Mouse (Mus musculus) erythroblast, embryonic 14.5 days (primary cell): Measurements from ENCODE around the gene 1700001C19Rik. TPM values are rescaled to one million over a fixed set of nuclear protein-coding genes. Genes with fewer than 3 reads are reported as not detected.

Experiments
- H3K27me3 ChIP-seq: 2 replicates; pipeline ENCODE4 v1.6.1; 2012; ENCODE audit warnings: inconsistent platforms; ENCODE audit not compliant: control insufficient read depth
- H3K36me3 ChIP-seq: 2 replicates; pipeline ENCODE4 v1.6.1; 2012; ENCODE audit warnings: mild to moderate bottlenecking, inconsistent platforms; ENCODE audit not compliant: control insufficient read depth
- H3K4me1 ChIP-seq: 2 replicates; pipeline ENCODE4 v1.6.1; 2012; ENCODE audit warnings: inconsistent platforms; ENCODE audit not compliant: control insufficient read depth
- H3K4me3 ChIP-seq: replicated peaks from 2 replicates; pipeline ENCODE3; 2012; ENCODE audit warnings: moderate library complexity, mild to moderate bottlenecking, inconsistent platforms
- H3K9me3 ChIP-seq: 2 replicates; pipeline ENCODE4 v1.6.1; 2012; ENCODE audit warnings: low read length, inconsistent platforms, mixed read lengths; ENCODE audit not compliant: control insufficient read depth
- GATA1 ChIP-seq: IDR thresholded peaks from 2 replicates; pipeline ENCODE4 v1.6.1; 2012; ENCODE audit warnings: low read length, inconsistent platforms, mixed read lengths
- TAL1 ChIP-seq: IDR thresholded peaks from 3 replicates; pipeline ENCODE4 v1.6.1; 2012; ENCODE audit warnings: low read length, inconsistent platforms, mixed read lengths
- polyA plus RNA-seq: library from polyadenylated mRNA; stranded (reverse); fragments of >175 nt; gene quantifications from 2 replicates; pipeline ENCODE4 v1.2.3, GENCODE M21; 2012

Gene 1700001C19Rik
- polyA plus RNA-seq, 1 experiment: not detected

- H3K4me3 ChIP-seq: no peak overlapping the region
- H3K4me1 ChIP-seq: no peaks in the 10 kb centered on the region
- H3K9me3 ChIP-seq: no peaks in the 10 kb centered on the region
- TF ChIP-seq GATA1 (no peak), TAL1 (no peak)
- peaks cover 83% of the 10 kb centered on the region for H3K36me3 ChIP-seq
- H3K27me3 ChIP-seq: no peaks in the 10 kb centered on the region
These were observed 60.3 kb downstream of the 1700001C19Rik start for GRCm38 (mm10) chr17:47376779-47377280.

GRCm38 (mm10) chr17:47373991-47374390 is 63.2 kb downstream of the 1700001C19Rik start:
- peaks cover 16% of the 10 kb centered on the region for H3K4me1 ChIP-seq
- no peaks in the 10 kb centered on the region for H3K27me3 ChIP-seq
- no peak overlapping the region for H3K4me3 ChIP-seq
- TF ChIP-seq TAL1: no peak
- TF ChIP-seq GATA1: no peak
- H3K9me3 ChIP-seq: no peaks in the 10 kb centered on the region
- H3K36me3 ChIP-seq: peaks cover 64% of the 10 kb centered on the region

- no peak overlapping the region for H3K4me3 ChIP-seq
- peaks cover 41% of the 10 kb centered on the region for H3K36me3 ChIP-seq
- TF ChIP-seq TAL1: no peak
- no peak for TF ChIP-seq GATA1
- H3K27me3 ChIP-seq: peaks cover 3% of the 10 kb centered on the region
- H3K4me1 ChIP-seq: peaks cover 22% of the 10 kb centered on the region
- H3K9me3 ChIP-seq: no peaks in the 10 kb centered on the region
These were observed 65.7 kb downstream of the 1700001C19Rik start for GRCm38 (mm10) chr17:47371451-47371850.

- no peaks in the 10 kb centered on the region for H3K9me3 ChIP-seq
- peaks cover 3% of the 10 kb centered on the region for H3K27me3 ChIP-seq
- H3K36me3 ChIP-seq: peaks cover 18% of the 10 kb centered on the region
- TF ChIP-seq GATA1: no peak
- no peak for TF ChIP-seq TAL1
- peaks cover 22% of the 10 kb centered on the region for H3K4me1 ChIP-seq
- H3K4me3 ChIP-seq: peak overlapping the region; percentile 91
These were observed 68.1 kb downstream of the 1700001C19Rik start for GRCm38 (mm10) chr17:47369087-47369443.

GRCm38 (mm10) chr17:47368401-47369086 is 68.6 kb downstream of the 1700001C19Rik start, which contains the start of gene Mrps10:
Gene Mrps10, plus strand, starts transcription at chr17:47368887.
- Histone ChIP-seq H3K4me3 (peak within 1 kb of the TSS; percentile 91), H3K36me3 (peaks cover 15% of the 10 kb centered on the region), H3K4me1 (peaks cover 22% of the 10 kb centered on the region), H3K9me3 (no peaks in the 10 kb centered on the region), H3K27me3 (peaks cover 3% of the 10 kb centered on the region)
- TF ChIP-seq TAL1: no peak
- no peak for TF ChIP-seq GATA1

Other genes starting within 250 kb of the 1700001C19Rik start
- gene Mrps10, start 68.5 kb downstream of the 1700001C19Rik start, polyA plus RNA-seq: 0.25 and 0.52 TPM in 2 replicates
- not detected in 2 replicates for gene Guca1b, start 52.0 kb downstream of the 1700001C19Rik start, polyA plus RNA-seq
- not detected in 2 replicates for gene Guca1a, start 36.8 kb downstream of the 1700001C19Rik start, polyA plus RNA-seq
- not detected in 2 replicates for gene AI661453, start 761 bp downstream of the 1700001C19Rik start, polyA plus RNA-seq
- 2.9 and 4.3 TPM in 2 replicates for gene Taf8, start 64.9 kb upstream of the 1700001C19Rik start, polyA plus RNA-seq
- gene Ccnd3, start 67.7 kb upstream of the 1700001C19Rik start, polyA plus RNA-seq: 247 and 292 TPM in 2 replicates
- 2.8 and 3.4 TPM in 2 replicates for gene Bysl, start 174.1 kb upstream of the 1700001C19Rik start, polyA plus RNA-seq
- 0.43 and 0.45 TPM in 2 replicates for gene Med20, start 174.2 kb upstream of the 1700001C19Rik start, polyA plus RNA-seq
- gene Gm20517, start 174.2 kb upstream of the 1700001C19Rik start, polyA plus RNA-seq: 0.29 and 0.65 TPM in 2 replicates
- gene Usp49, start 193.3 kb upstream of the 1700001C19Rik start, polyA plus RNA-seq: 2.2 and 2.4 TPM in 2 replicates